Mouse (Mus musculus) ES-E14 (cell line): ENCODE data around the gene Pde7b.

Experiments
- CHD2 ChIP-seq: IDR thresholded peaks from 2 replicates; pipeline ENCODE4 v1.6.1; 2014; ENCODE audit warnings: mild to moderate bottlenecking, low read depth, low read length, inconsistent platforms
- ZNF384 ChIP-seq: IDR thresholded peaks from 2 replicates; pipeline ENCODE4 v1.6.1; 2012; ENCODE audit warnings: low read depth, low read length, inconsistent platforms

- no peak for TF ChIP-seq ZNF384
- TF ChIP-seq CHD2 = no peak
Observed at GRCm38 (mm10) chr10:20547951-20548551, 176.8 kb downstream of the Pde7b start.
